In genomic region chr19:36290778-36291177, GRCm38 (mm10) we compare ENCODE assay signal across 21 mouse cellular contexts. TPM values are rescaled to one million over a fixed set of nuclear protein-coding genes. Genes with fewer than 3 reads are reported as not detected.
DNase-seq lines count a peak whose midpoint lies in the region; ATAC-seq and TF ChIP-seq lines count a peak whose summit lies in the region.
"Had no signal": no experiment of that assay in that cellular context is flagged by ENCODE, and none has a peak within 500 bp of the region (broad histone marks: within the 10 kb centered on the region; RNA-seq: fewer than 3 reads in every experiment).

No protein-coding gene starts in this region.

- peak; percentile 83 for ATAC-seq in intestine, postnatal 0 days
- ATAC-seq: forebrain, embryonic 14.5 days; hindbrain, embryonic 16.5 days; inflammation-experienced regulatory T-cells, adult 6 months had no signal

- 6% methylated on average over 4 of the region's 4 CpGs for WGBS in intestine, postnatal 0 days

- no peak overlapping the region for H3K27ac ChIP-seq in intestine, postnatal 0 days (ENCODE audit: low read depth, low read length)
- H3K27ac ChIP-seq: embryonic facial prominence, embryonic 10.5 days; forebrain, embryonic 10.5 days; gastrocnemius, adult 2 months; heart, embryonic 13.5 days; hindbrain, embryonic 12.5 days had no signal

- no peak overlapping the region for H3K4me3 ChIP-seq in intestine, postnatal 0 days (ENCODE audit: low read depth, low read length)
- H3K4me3 ChIP-seq: embryonic facial prominence, embryonic 10.5 days; erythroblast, embryonic 14.5 days; forebrain, embryonic 10.5 days; gastrocnemius, adult 2 months; heart, embryonic 13.5 days; hindbrain, embryonic 12.5 days had no signal

- no peaks in the 10 kb centered on the region for H3K4me1 ChIP-seq in intestine, postnatal 0 days (replicated peaks; ENCODE audit: control insufficient read depth, insufficient read depth, low read length)
- H3K4me1 ChIP-seq: embryonic facial prominence, embryonic 10.5 days; heart, embryonic 13.5 days; hindbrain, embryonic 12.5 days had no signal

- no peaks in the 10 kb centered on the region for H3K27me3 ChIP-seq in intestine, postnatal 0 days (replicated peaks; ENCODE audit: control insufficient read depth, insufficient read depth, low read length)
- H3K27me3 ChIP-seq: heart, embryonic 13.5 days; hindbrain, embryonic 12.5 days had no signal

- H3K36me3 ChIP-seq in intestine, postnatal 0 days (ENCODE audit: control insufficient read depth, insufficient read depth) = no peaks in the 10 kb centered on the region
- H3K36me3 ChIP-seq: embryonic facial prominence, embryonic 10.5 days; forebrain, embryonic 10.5 days; heart, embryonic 13.5 days; hindbrain, embryonic 12.5 days had no signal

- TF ChIP-seq CTCF in intestine, postnatal 0 days (IDR thresholded peaks at IDR 0.05; ENCODE audit: low read depth) = no peak

- DNase-seq in 416B (ENCODE audit: low read depth) (peak; percentile 13), NIH3T3 (ENCODE audit: low read depth) (peak; percentile 72)
- DNase-seq in layer of hippocampus, adult 8-10 months (ENCODE audit: low spot score in 2 of 2) = no peak
- no peak for DNase-seq in kidney, postnatal 14 days
- no peak for DNase-seq in spleen, postnatal 4 days (ENCODE audit: low spot score in 2 of 2)
- no peak for DNase-seq in spleen, postnatal 14 days (ENCODE audit: low spot score in 2 of 2)
- DNase-seq: adrenal gland, postnatal 10 days; cerebellum, adult 11-12 months; cerebellum, postnatal 10 days; gastrocnemius, adult 2 months; gastrocnemius, postnatal 25 days; heart, postnatal 4 days had no signal

- no peak overlapping the region for H3K4me2 ChIP-seq in intestine, postnatal 0 days (replicated peaks; ENCODE audit: low read depth)
- H3K4me2 ChIP-seq: heart, embryonic 13.5 days; hindbrain, embryonic 12.5 days had no signal

- H3K9ac ChIP-seq in intestine, postnatal 0 days (ENCODE audit: low read depth, low read length) = no peak overlapping the region
- H3K9ac ChIP-seq: heart, embryonic 13.5 days; hindbrain, embryonic 12.5 days had no signal

- no peaks in the 10 kb centered on the region for H3K9me3 ChIP-seq in intestine, postnatal 0 days (ENCODE audit: control insufficient read depth)
- H3K9me3 ChIP-seq: embryonic facial prominence, embryonic 10.5 days; forebrain, embryonic 10.5 days; heart, embryonic 13.5 days; hindbrain, embryonic 12.5 days had no signal

RNA-seq across cellular contexts. Expression of gene Pcgf5, which starts 57.3 kb away (rescaled TPM):
- 21.4 and 23.4 TPM in 2 replicates for polyA plus RNA-seq in intestine, postnatal 0 days (2015; fragmentation: Nextera tagmentation; extraction: Ambion mirVana)
- 10 to 100 TPM; 19.2 to 27.9 (median 20.9) TPM for total RNA-seq in layer of hippocampus, adult 8-10 months (2022)

Comparison
In these comparisons a context has a peak if more than half of its experiments do, and no peak if none do; other contexts are left out.
1. DNase-seq: peak in 416B (single experiment) and NIH3T3 (single experiment); none in layer of hippocampus, adult 8-10 months (0 of 2), kidney, postnatal 14 days (single experiment), spleen, postnatal 4 days (0 of 2) and spleen, postnatal 14 days (0 of 2).